Comparison of ENCODE assay signal across 10 mouse cellular contexts in genomic region chr8:120533380-120533779, GRCm38 (mm10). TPM values are rescaled to one million over a fixed set of nuclear protein-coding genes. Genes with fewer than 3 reads are reported as not detected.
DNase-seq lines count a peak whose midpoint lies in the region; ATAC-seq and TF ChIP-seq lines count a peak whose summit lies in the region.
"Had no signal": no experiment of that assay in that cellular context is flagged by ENCODE, and none has a peak within 500 bp of the region (broad histone marks: within the 10 kb centered on the region; RNA-seq: fewer than 3 reads in every experiment).

No protein-coding gene starts in this region.

- H3K9ac ChIP-seq in intestine, embryonic 15.5 days, result no peak overlapping the region
- no peak overlapping the region for H3K9ac ChIP-seq in intestine, postnatal 0 days (ENCODE audit: low read depth, low read length)
- H3K9ac ChIP-seq in embryonic facial prominence, embryonic 11.5 days (replicated peaks; ENCODE audit: low read length), result peak overlapping the region; percentile 4; the same call in 1 of the 2 replicates
- peak overlapping the region; percentile 63 for H3K9ac ChIP-seq in hindbrain, embryonic 13.5 days
- H3K9ac ChIP-seq in midbrain, embryonic 12.5 days (replicated peaks), result peak overlapping the region; percentile 46
- H3K9ac ChIP-seq: liver, embryonic 14.5 days had no signal

- 57% methylated on average over 3 of the region's 3 CpGs for WGBS in intestine, embryonic 15.5 days
- 80% methylated on average over 3 of the region's 3 CpGs for WGBS in intestine, postnatal 0 days
- 30% methylated on average over 3 of the region's 3 CpGs for WGBS in embryonic facial prominence, embryonic 11.5 days
- 10% methylated on average over 3 of the region's 3 CpGs for WGBS in hindbrain, embryonic 13.5 days
- WGBS in midbrain, embryonic 12.5 days, result 6% methylated on average over 3 of the region's 3 CpGs

- intact Hi-C loops in gastrocnemius, postnatal 14 days (cut with DNase I; ENCODE audit: low total_unique reads), result loop anchor here (5.0 kb wide), 1 partner anchor 116 kb away; no protein-coding TSS in a partner anchor

- H3K4me1 ChIP-seq in intestine, embryonic 15.5 days (replicated peaks), result peaks cover 78% of the 10 kb centered on the region
- H3K4me1 ChIP-seq in intestine, postnatal 0 days (replicated peaks; ENCODE audit: control insufficient read depth, insufficient read depth, low read length), result peaks cover 19% of the 10 kb centered on the region
- peaks cover 47% of the 10 kb centered on the region for H3K4me1 ChIP-seq in embryonic facial prominence, embryonic 11.5 days (ENCODE audit: control insufficient read depth, insufficient read depth, low read length)
- peaks cover 84% of the 10 kb centered on the region for H3K4me1 ChIP-seq in hindbrain, embryonic 13.5 days (replicated peaks)
- peaks cover 93% of the 10 kb centered on the region for H3K4me1 ChIP-seq in midbrain, embryonic 12.5 days

- no peaks in the 10 kb centered on the region for H3K9me3 ChIP-seq in intestine, embryonic 15.5 days
- H3K9me3 ChIP-seq in intestine, postnatal 0 days (ENCODE audit: control insufficient read depth), result no peaks in the 10 kb centered on the region
- no peaks in the 10 kb centered on the region for H3K9me3 ChIP-seq in embryonic facial prominence, embryonic 11.5 days (replicated peaks; ENCODE audit: control insufficient read depth, low read length)
- H3K9me3 ChIP-seq in hindbrain, embryonic 13.5 days, result no peaks in the 10 kb centered on the region
- no peaks in the 10 kb centered on the region for H3K9me3 ChIP-seq in midbrain, embryonic 12.5 days

- H3K27ac ChIP-seq in intestine, embryonic 15.5 days, result peak overlapping the region; percentile 75; the same call in 1 of the 2 replicates
- H3K27ac ChIP-seq in intestine, postnatal 0 days (ENCODE audit: low read depth, low read length), result no peak overlapping the region
- H3K27ac ChIP-seq in embryonic facial prominence, embryonic 11.5 days (replicated peaks; ENCODE audit: low read depth, low read length), result peak overlapping the region; percentile 61
- H3K27ac ChIP-seq in hindbrain, embryonic 13.5 days, result peak overlapping the region; percentile 99
- H3K27ac ChIP-seq in midbrain, embryonic 12.5 days (replicated peaks), result peak overlapping the region; percentile 97
- H3K27ac ChIP-seq: liver, embryonic 14.5 days had no signal

- DNase-seq in embryonic facial prominence, embryonic 11.5 days (ENCODE audit: low spot score), result no peak
- DNase-seq in adrenal gland, adult (ENCODE audit: inconsistent age in 2 of 2, low spot score in 1 of 2), result no peak
- DNase-seq in gastrocnemius, postnatal 14 days, result no peak
- DNase-seq in right cerebral cortex, adult 18-20 months, result no peak
- DNase-seq: cerebellum, adult 8-10 months had no signal

- no peak for ATAC-seq in intestine, embryonic 15.5 days
- ATAC-seq in intestine, postnatal 0 days, result no peak
- no peak for ATAC-seq in embryonic facial prominence, embryonic 11.5 days (replicated peaks; ENCODE audit: insufficient number of reproducible peaks, low FRiP score, low TSS enrichment, low read depth)
- no peak for ATAC-seq in hindbrain, embryonic 13.5 days (ENCODE audit: low FRiP score)
- no peak for ATAC-seq in midbrain, embryonic 12.5 days (ENCODE audit: low FRiP score, low read depth)

- H3K36me3 ChIP-seq in intestine, embryonic 15.5 days, result no peaks in the 10 kb centered on the region
- H3K36me3 ChIP-seq in intestine, postnatal 0 days (ENCODE audit: control insufficient read depth, insufficient read depth), result no peaks in the 10 kb centered on the region
- H3K36me3 ChIP-seq in embryonic facial prominence, embryonic 11.5 days (replicated peaks; ENCODE audit: control insufficient read depth, insufficient read depth, low read depth, low read length), result no peaks in the 10 kb centered on the region
- no peaks in the 10 kb centered on the region for H3K36me3 ChIP-seq in hindbrain, embryonic 13.5 days
- no peaks in the 10 kb centered on the region for H3K36me3 ChIP-seq in midbrain, embryonic 12.5 days

- H3K4me3 ChIP-seq in intestine, embryonic 15.5 days (replicated peaks), result no peak overlapping the region
- H3K4me3 ChIP-seq in intestine, postnatal 0 days (ENCODE audit: low read depth, low read length), result no peak overlapping the region
- no peak overlapping the region for H3K4me3 ChIP-seq in embryonic facial prominence, embryonic 11.5 days (ENCODE audit: low read depth, low read length)
- no peak overlapping the region for H3K4me3 ChIP-seq in hindbrain, embryonic 13.5 days
- no peak overlapping the region for H3K4me3 ChIP-seq in midbrain, embryonic 12.5 days

- no peak for TF ChIP-seq CTCF in intestine, postnatal 0 days (IDR thresholded peaks at IDR 0.05; ENCODE audit: low read depth)

- H3K4me2 ChIP-seq in intestine, embryonic 15.5 days (replicated peaks), result no peak overlapping the region
- no peak overlapping the region for H3K4me2 ChIP-seq in intestine, postnatal 0 days (replicated peaks; ENCODE audit: low read depth)
- peak overlapping the region; percentile 40 for H3K4me2 ChIP-seq in embryonic facial prominence, embryonic 11.5 days (ENCODE audit: low read depth, low read length)
- peak overlapping the region; percentile 49 for H3K4me2 ChIP-seq in hindbrain, embryonic 13.5 days
- H3K4me2 ChIP-seq in midbrain, embryonic 12.5 days (replicated peaks), result peak overlapping the region; percentile 49

- 0 out of 2 replicates have a peak, but pooled peaks cover 2% of the 10 kb centered on the region for H3K27me3 ChIP-seq in intestine, embryonic 15.5 days (replicated peaks)
- H3K27me3 ChIP-seq in intestine, postnatal 0 days (replicated peaks; ENCODE audit: control insufficient read depth, insufficient read depth, low read length), result no peaks in the 10 kb centered on the region; the same call in 1 of the 2 replicates
- peaks cover 3% of the 10 kb centered on the region; the same call in 1 of the 2 replicates for H3K27me3 ChIP-seq in embryonic facial prominence, embryonic 11.5 days (ENCODE audit: control insufficient read depth, insufficient read depth, low read length)
- H3K27me3 ChIP-seq in hindbrain, embryonic 13.5 days, result no peaks in the 10 kb centered on the region
- peaks cover 18% of the 10 kb centered on the region for H3K27me3 ChIP-seq in midbrain, embryonic 12.5 days

RNA-seq across cellular contexts. Expression of gene Gins2, which starts 55.7 kb away (rescaled TPM):
- polyA plus RNA-seq in intestine, embryonic 15.5 days (2015; fragmentation: Nextera tagmentation; extraction: Ambion mirVana), result 88.4 and 88.8 TPM in 2 replicates
- 23.1 and 23.7 TPM in 2 replicates for polyA plus RNA-seq in intestine, postnatal 0 days (2015; fragmentation: Nextera tagmentation; extraction: Ambion mirVana)
- 127 and 132 TPM in 2 replicates for polyA plus RNA-seq in embryonic facial prominence, embryonic 11.5 days (2014; fragmentation: Nextera tagmentation; extraction: Ambion mirVana)
- 23.1 and 24.5 TPM in 2 replicates for polyA plus RNA-seq in hindbrain, embryonic 13.5 days (2015; fragmentation: Nextera tagmentation; extraction: Ambion mirVana)
- polyA plus RNA-seq in midbrain, embryonic 12.5 days (2016; fragmentation: Nextera tagmentation; extraction: Ambion mirVana), result 73.7 and 84.8 TPM in 2 replicates
- total RNA-seq in gastrocnemius, postnatal 14 days (2021), result 1 to 10 TPM; 2.9 to 3.6 TPM

Comparison
In these comparisons a context has a peak if more than half of its experiments do, and no peak if none do; other contexts are left out.
1. H3K4me2 ChIP-seq: peak in embryonic facial prominence, embryonic 11.5 days (single experiment), hindbrain, embryonic 13.5 days (single experiment) and midbrain, embryonic 12.5 days (single experiment); none in intestine, embryonic 15.5 days (single experiment) and intestine, postnatal 0 days (single experiment).
2. H3K9ac ChIP-seq: peak in embryonic facial prominence, embryonic 11.5 days (single experiment), hindbrain, embryonic 13.5 days (single experiment) and midbrain, embryonic 12.5 days (single experiment); none in intestine, embryonic 15.5 days (single experiment) and intestine, postnatal 0 days (single experiment).